Mouse (Mus musculus) T-helper 17 cell (primary cell): ENCODE data around the gene Setmar.

Experiments used
- in situ Hi-C, 2 experiments: fragments of 300-600 bp; cut with MboI, MseI; formaldehyde crosslinking; loops; 1 replicate in 1 of 2; 2 replicates in 1 of 2; pipeline ENCODE4 v1.15.1; 2025; ENCODE audit warnings: high pct_unique_total_duplicates in 2 of 2

The Setmar gene

GRCm38 (mm10) chr6:108111693-108112092 lies 46.8 kb downstream of the Setmar start:
- in situ Hi-C loops = no loop called here

GRCm38 (mm10) chr6:108114971-108115370 lies 50.1 kb downstream of the Setmar start:
- in situ Hi-C loops = no loop called here

GRCm38 (mm10) chr6:108117881-108118280 lies 53.0 kb downstream of the Setmar start:
- in situ Hi-C loops = no loop called here

- in situ Hi-C loops = no loop called here
Observed at GRCm38 (mm10) chr6:108125474-108125873, 60.6 kb downstream of the Setmar start.

GRCm38 (mm10) chr6:108126631-108127030 lies 61.8 kb downstream of the Setmar start:
- in situ Hi-C loops = no loop called here
